Mouse (Mus musculus) neutrophil, adult 65 days (primary cell): ENCODE measurements around the gene Tm4sf1. TPM values are rescaled to one million over a fixed set of nuclear protein-coding genes. Genes with fewer than 3 reads are reported as not detected.

ENCODE experiments used
- total RNA-seq: library from RNA; stranded (reverse); gene quantifications from 2 replicates; pipeline ENCODE4 v1.2.4, GENCODE M21; 2023

Gene Tm4sf1
- not detected in 2 replicates for total RNA-seq

GRCm38 (mm10) chr3:57301921-57302539, at the start of gene Tm4sf1:
Tm4sf1 (minus strand) TSS chr3:57301988.

Other genes with a start within 250 kb of the Tm4sf1 start
- gene Tm4sf4, start 123.3 kb upstream of the Tm4sf1 start, total RNA-seq: not detected in 2 replicates